Mouse (Mus musculus): ENCODE measurements around the gene Arl8b. TPM values are rescaled to one million over a fixed set of nuclear protein-coding genes. Genes with fewer than 3 reads are reported as not detected.

The Arl8b gene
- polyA plus RNA-seq, 1 experiment from 2014 or later, result 59.5 TPM

DNA sequence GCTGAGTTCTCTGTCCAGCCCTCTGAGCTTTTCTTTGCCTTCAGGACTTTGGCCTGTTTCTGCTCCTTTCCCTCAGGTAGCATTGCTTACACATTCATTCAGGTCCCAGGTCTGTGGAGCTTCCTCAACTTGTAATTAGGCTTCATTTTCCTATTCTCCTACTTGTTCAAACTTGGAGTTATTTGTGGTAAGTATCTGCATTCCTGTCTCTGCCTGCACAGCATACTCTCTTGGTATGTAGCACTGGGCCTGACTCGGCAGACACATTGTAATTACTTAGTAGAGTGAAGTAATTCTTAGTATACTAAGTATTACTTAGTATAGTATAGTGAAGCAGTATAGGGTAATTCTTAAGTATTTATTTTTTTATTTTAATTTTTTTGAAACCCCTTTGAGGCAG, 13.0 kb downstream of the Arl8b start:
- H3K4me2 ChIP-seq (replicated peaks; ENCODE audit: low read depth), result no peak overlapping the region
- no peak for TF ChIP-seq CTCF (IDR thresholded peaks at IDR 0.05; ENCODE audit: low read depth)
- H3K4me3 ChIP-seq (ENCODE audit: low read depth, low read length), result no peak overlapping the region
- no peak overlapping the region for H3K27ac ChIP-seq (ENCODE audit: low read depth, low read length)
- ATAC-seq, result no peak
- H3K9me3 ChIP-seq (ENCODE audit: control insufficient read depth), result no peaks in the 10 kb centered on the region
- no peak overlapping the region for H3K9ac ChIP-seq (ENCODE audit: low read depth, low read length)
- H3K4me1 ChIP-seq (replicated peaks; ENCODE audit: control insufficient read depth, insufficient read depth, low read length), result 0 out of 2 replicates have a peak, but pooled peaks cover 3% of the 10 kb centered on the region
- no peaks in the 10 kb centered on the region for H3K36me3 ChIP-seq (ENCODE audit: control insufficient read depth, insufficient read depth)
- H3K27me3 ChIP-seq (replicated peaks; ENCODE audit: control insufficient read depth, insufficient read depth, low read length), result no peaks in the 10 kb centered on the region
- WGBS, result 55% methylated on average over 1 of the region's 1 CpGs

DNA sequence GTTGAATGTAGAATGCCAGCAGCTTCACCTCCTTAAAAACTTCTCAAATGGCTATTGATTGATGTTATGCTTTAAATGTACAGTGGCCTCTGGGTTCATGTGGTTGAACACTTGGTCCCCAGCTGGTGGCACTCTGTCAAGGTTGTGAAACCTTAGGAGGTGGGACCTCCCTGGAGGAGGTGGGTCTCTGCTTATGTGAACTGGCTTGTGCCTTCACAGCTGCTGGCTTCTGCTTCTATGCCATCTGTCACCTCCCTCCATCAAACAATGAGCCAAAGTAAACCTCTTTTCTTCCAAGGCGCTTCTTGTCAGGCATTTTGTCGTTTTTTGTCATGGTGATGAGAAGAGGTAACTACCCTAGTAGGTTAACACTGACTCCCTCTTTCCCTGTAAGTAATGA, 13.8 kb downstream of the Arl8b start:
- no peak for ATAC-seq
- Histone ChIP-seq H3K4me1 (replicated peaks; ENCODE audit: control insufficient read depth, insufficient read depth, low read length) (0 out of 2 replicates have a peak, but pooled peaks cover 3% of the 10 kb centered on the region), H3K4me3 (ENCODE audit: low read depth, low read length) (no peak overlapping the region), H3K9me3 (ENCODE audit: control insufficient read depth) (no peaks in the 10 kb centered on the region), H3K27me3 (replicated peaks; ENCODE audit: control insufficient read depth, insufficient read depth, low read length) (no peaks in the 10 kb centered on the region), H3K9ac (ENCODE audit: low read depth, low read length) (no peak overlapping the region), H3K27ac (ENCODE audit: low read depth, low read length) (no peak overlapping the region), H3K36me3 (ENCODE audit: control insufficient read depth, insufficient read depth) (no peaks in the 10 kb centered on the region), H3K4me2 (replicated peaks; ENCODE audit: low read depth) (no peak overlapping the region)
- no peak for TF ChIP-seq CTCF (IDR thresholded peaks at IDR 0.05; ENCODE audit: low read depth)
- 54% methylated on average over 2 of the region's 2 CpGs for WGBS

DNA sequence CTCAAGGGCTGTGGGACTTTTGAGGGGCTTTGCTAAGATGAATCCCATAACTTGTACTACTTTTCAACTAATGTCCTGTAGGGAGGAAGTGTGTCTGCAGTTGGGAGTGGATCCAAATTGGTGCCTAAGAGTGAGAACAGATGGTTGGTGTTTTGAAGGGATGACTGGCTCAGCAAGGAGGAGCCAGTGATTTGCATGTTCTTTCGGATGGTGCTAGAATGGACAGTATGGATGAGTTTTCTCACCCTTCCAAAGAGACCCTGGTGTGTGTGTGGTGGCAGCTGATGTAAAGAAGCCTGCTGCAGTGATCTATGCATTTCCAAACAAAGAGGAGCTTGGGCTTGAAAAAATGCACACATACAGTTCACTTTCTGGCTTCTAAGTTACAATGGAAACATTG, 22.3 kb downstream of the Arl8b start:
- ATAC-seq, result no peak
- H3K4me2 ChIP-seq (replicated peaks; ENCODE audit: low read depth), result no peak overlapping the region

GRCm38 (mm10) chr6:108805871-108806270, 23.0 kb downstream of the Arl8b start:
- 67% methylated on average over 7 of the region's 7 CpGs for whole genome bisulfite sequencing
- no peak for TF ChIP-seq CTCF (IDR thresholded peaks at IDR 0.05; ENCODE audit: low read depth)
- H3K9ac ChIP-seq (ENCODE audit: low read depth, low read length), result no peak overlapping the region
- H3K9me3 ChIP-seq (ENCODE audit: control insufficient read depth), result no peaks in the 10 kb centered on the region
- no peaks in the 10 kb centered on the region for H3K27me3 ChIP-seq (replicated peaks; ENCODE audit: control insufficient read depth, insufficient read depth, low read length)
- no peak for ATAC-seq
- no peak overlapping the region for H3K27ac ChIP-seq (ENCODE audit: low read depth, low read length)
- H3K4me2 ChIP-seq (replicated peaks; ENCODE audit: low read depth), result no peak overlapping the region
- H3K4me1 ChIP-seq (replicated peaks; ENCODE audit: control insufficient read depth, insufficient read depth, low read length), result no peaks in the 10 kb centered on the region
- no peak overlapping the region for H3K4me3 ChIP-seq (ENCODE audit: low read depth, low read length)
- H3K36me3 ChIP-seq (ENCODE audit: control insufficient read depth, insufficient read depth), result no peaks in the 10 kb centered on the region

More for the DNA sequence above, 22.3 kb downstream of the Arl8b start:
- Histone ChIP-seq H3K27ac (ENCODE audit: low read depth, low read length) (no peak overlapping the region), H3K9ac (ENCODE audit: low read depth, low read length) (no peak overlapping the region), H3K4me3 (ENCODE audit: low read depth, low read length) (no peak overlapping the region), H3K27me3 (replicated peaks; ENCODE audit: control insufficient read depth, insufficient read depth, low read length) (no peaks in the 10 kb centered on the region), H3K4me1 (replicated peaks; ENCODE audit: control insufficient read depth, insufficient read depth, low read length) (no peaks in the 10 kb centered on the region), H3K36me3 (ENCODE audit: control insufficient read depth, insufficient read depth) (no peaks in the 10 kb centered on the region), H3K9me3 (ENCODE audit: control insufficient read depth) (no peaks in the 10 kb centered on the region)
- 42% methylated on average over 1 of the region's 1 CpGs for WGBS
- TF ChIP-seq CTCF (IDR thresholded peaks at IDR 0.05; ENCODE audit: low read depth), result no peak

GRCm38 (mm10) chr6:108807446-108807845, 24.5 kb downstream of the Arl8b start:
- no peak overlapping the region for H3K27ac ChIP-seq (ENCODE audit: low read depth, low read length)
- H3K36me3 ChIP-seq (ENCODE audit: control insufficient read depth, insufficient read depth), result no peaks in the 10 kb centered on the region
- H3K4me2 ChIP-seq (replicated peaks; ENCODE audit: low read depth), result no peak overlapping the region
- H3K9me3 ChIP-seq (ENCODE audit: control insufficient read depth), result no peaks in the 10 kb centered on the region
- no peaks in the 10 kb centered on the region for H3K4me1 ChIP-seq (replicated peaks; ENCODE audit: control insufficient read depth, insufficient read depth, low read length)
- no peak overlapping the region for H3K9ac ChIP-seq (ENCODE audit: low read depth, low read length)
- WGBS, result 70% methylated on average over 3 of the region's 3 CpGs
- peak; percentile 46 for TF ChIP-seq CTCF (IDR thresholded peaks at IDR 0.05; ENCODE audit: low read depth)
- ATAC-seq, result no peak
- no peaks in the 10 kb centered on the region for H3K27me3 ChIP-seq (replicated peaks; ENCODE audit: control insufficient read depth, insufficient read depth, low read length)
- H3K4me3 ChIP-seq (ENCODE audit: low read depth, low read length), result no peak overlapping the region

DNA sequence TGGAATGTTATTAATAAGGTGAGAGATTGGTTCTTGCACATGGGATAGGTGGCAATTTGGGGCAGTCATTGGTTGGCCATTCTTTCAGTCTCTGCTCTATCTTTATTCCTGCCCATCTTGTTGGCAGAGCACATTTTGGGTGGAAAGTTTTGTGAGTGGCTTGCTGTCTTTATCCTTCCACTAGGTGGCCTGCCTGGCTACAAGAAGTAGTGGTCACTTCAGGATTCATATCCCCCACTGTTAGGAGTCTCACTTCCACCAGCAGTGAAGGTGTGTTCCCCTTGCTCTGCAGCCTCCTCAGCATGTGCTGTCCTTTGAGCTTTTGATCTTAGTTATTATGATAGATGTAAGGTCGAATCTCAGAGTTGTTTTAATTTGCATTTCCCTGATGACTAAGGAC, 25.9 kb downstream of the Arl8b start:
- Histone ChIP-seq H3K27ac (ENCODE audit: low read depth, low read length) (no peak overlapping the region), H3K36me3 (ENCODE audit: control insufficient read depth, insufficient read depth) (no peaks in the 10 kb centered on the region), H3K4me1 (replicated peaks; ENCODE audit: control insufficient read depth, insufficient read depth, low read length) (no peaks in the 10 kb centered on the region), H3K9ac (ENCODE audit: low read depth, low read length) (no peak overlapping the region), H3K4me2 (replicated peaks; ENCODE audit: low read depth) (no peak overlapping the region), H3K4me3 (ENCODE audit: low read depth, low read length) (no peak overlapping the region), H3K27me3 (replicated peaks; ENCODE audit: control insufficient read depth, insufficient read depth, low read length) (no peaks in the 10 kb centered on the region), H3K9me3 (ENCODE audit: control insufficient read depth) (no peaks in the 10 kb centered on the region)
- TF ChIP-seq CTCF (IDR thresholded peaks at IDR 0.05; ENCODE audit: low read depth), result peak; percentile 46
- ATAC-seq, result no peak
- WGBS, result 50% methylated on average over 1 of the region's 1 CpGs

- no peaks in the 10 kb centered on the region for H3K4me1 ChIP-seq (replicated peaks; ENCODE audit: control insufficient read depth, insufficient read depth, low read length)
- no peaks in the 10 kb centered on the region for H3K36me3 ChIP-seq (ENCODE audit: control insufficient read depth, insufficient read depth)
- H3K4me2 ChIP-seq (replicated peaks; ENCODE audit: low read depth), result no peak overlapping the region
- no peaks in the 10 kb centered on the region for H3K27me3 ChIP-seq (replicated peaks; ENCODE audit: control insufficient read depth, insufficient read depth, low read length)
- no peak overlapping the region for H3K27ac ChIP-seq (ENCODE audit: low read depth, low read length)
- H3K9ac ChIP-seq (ENCODE audit: low read depth, low read length), result no peak overlapping the region
- no peak for ATAC-seq
- no peak for TF ChIP-seq CTCF (IDR thresholded peaks at IDR 0.05; ENCODE audit: low read depth)
- H3K4me3 ChIP-seq (ENCODE audit: low read depth, low read length), result no peak overlapping the region
- 70% methylated on average over 10 of the region's 10 CpGs for WGBS
- H3K9me3 ChIP-seq (ENCODE audit: control insufficient read depth), result no peaks in the 10 kb centered on the region
Measured at GRCm38 (mm10) chr6:108810237-108810636, 27.3 kb downstream of the Arl8b start.
